Mouse (Mus musculus): ENCODE measurements around the gene Dnajb2. TPM values are rescaled to one million over a fixed set of nuclear protein-coding genes. Genes with fewer than 3 reads are reported as not detected.

Gene Dnajb2
- 5.9 and 9.5 TPM in 2 replicates for total RNA-seq (2017)

DNA sequence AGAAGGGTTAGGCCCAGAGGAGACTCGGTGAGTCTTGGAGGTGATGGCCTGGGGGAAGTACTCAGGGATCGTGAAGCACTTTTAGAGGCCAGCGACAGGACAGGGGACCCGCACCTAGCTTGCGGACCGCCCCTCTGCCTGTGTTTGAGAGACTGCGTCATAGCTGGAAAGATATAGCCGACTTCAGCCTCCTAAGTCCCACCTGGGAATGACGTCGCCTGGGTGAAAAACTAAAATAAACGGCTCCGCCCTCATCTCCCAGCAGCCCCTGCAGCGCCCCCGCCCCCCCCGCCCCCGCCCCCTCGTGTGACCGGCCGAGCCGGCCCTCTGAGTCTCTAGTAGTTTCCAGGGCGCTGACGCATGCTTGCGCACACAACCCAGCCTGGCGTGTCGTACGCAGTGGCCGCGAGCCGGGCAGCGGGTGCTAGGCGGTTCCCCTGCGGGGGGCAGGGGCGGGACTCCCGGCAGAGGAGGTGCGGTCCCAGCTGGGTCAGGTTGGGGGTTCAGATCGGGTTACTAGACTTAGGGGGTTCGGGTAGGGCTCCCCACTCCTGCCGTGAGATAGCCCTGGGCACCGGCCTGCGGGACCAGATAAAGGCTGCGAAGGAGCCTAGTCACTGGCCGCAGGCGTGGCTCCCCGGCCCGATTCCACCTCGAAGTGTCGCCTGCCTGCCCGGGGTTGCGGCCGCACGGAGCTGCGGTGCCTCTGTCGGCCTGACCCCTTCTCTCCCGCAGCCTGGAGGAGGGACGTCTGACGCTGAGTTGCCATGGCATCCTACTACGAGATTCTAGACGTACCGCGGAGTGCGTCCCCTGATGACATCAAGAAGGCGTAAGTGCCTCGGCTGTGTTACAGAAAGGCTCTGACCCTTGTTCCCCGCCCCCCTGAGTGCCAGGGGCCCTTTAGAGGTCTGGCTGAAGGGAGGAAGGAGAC, at the start of gene Dnajb2:
Dnajb2 (plus strand) TSS at position 290 of the 934 bp plus-strand sequence.
- ATAC-seq (replicated peaks; ENCODE audit: low read depth, poor library complexity, severe bottlenecking), result peak; percentile 66

GRCm38 (mm10) chr1:75187126-75187525, 49.1 kb upstream of the Dnajb2 start:
- no peak for ATAC-seq (replicated peaks; ENCODE audit: low read depth, poor library complexity, severe bottlenecking)

DNA sequence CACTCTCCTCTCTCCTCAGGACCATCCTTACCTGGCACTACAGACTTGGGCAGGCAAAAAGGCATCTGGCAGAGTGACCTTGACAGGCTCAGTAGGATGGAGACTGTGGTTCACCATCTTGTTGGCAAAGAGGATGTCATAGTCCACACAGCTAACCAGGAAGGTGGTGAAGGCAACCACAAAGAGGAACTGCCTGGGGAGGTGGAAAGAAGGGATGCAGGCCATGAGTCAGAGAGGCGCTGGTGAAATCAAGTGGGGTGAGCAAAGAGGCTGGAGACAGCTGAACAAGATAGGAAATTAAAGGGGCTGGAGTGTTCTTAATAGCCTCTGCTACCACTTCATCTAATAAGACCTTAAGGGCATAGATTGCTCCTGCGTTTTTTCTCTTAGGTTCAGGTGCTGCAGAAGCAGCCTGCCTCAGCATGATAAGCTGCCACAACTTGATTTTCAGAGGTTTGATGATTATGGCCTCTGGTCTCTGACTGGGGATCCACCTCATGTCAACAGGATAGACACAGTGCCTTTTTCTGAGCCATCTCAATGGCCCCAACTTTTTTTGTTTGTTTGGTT, 48.2 kb upstream of the Dnajb2 start:
- ATAC-seq (replicated peaks; ENCODE audit: low read depth, poor library complexity, severe bottlenecking), result peak; percentile 64

GRCm38 (mm10) chr1:75190577-75190976, 45.6 kb upstream of the Dnajb2 start:
- ATAC-seq (replicated peaks; ENCODE audit: low read depth, poor library complexity, severe bottlenecking), result no peak

- ATAC-seq (replicated peaks; ENCODE audit: low read depth, poor library complexity, severe bottlenecking), result no peak
Measured at GRCm38 (mm10) chr1:75191258-75191621, 45.0 kb upstream of the Dnajb2 start.

DNA sequence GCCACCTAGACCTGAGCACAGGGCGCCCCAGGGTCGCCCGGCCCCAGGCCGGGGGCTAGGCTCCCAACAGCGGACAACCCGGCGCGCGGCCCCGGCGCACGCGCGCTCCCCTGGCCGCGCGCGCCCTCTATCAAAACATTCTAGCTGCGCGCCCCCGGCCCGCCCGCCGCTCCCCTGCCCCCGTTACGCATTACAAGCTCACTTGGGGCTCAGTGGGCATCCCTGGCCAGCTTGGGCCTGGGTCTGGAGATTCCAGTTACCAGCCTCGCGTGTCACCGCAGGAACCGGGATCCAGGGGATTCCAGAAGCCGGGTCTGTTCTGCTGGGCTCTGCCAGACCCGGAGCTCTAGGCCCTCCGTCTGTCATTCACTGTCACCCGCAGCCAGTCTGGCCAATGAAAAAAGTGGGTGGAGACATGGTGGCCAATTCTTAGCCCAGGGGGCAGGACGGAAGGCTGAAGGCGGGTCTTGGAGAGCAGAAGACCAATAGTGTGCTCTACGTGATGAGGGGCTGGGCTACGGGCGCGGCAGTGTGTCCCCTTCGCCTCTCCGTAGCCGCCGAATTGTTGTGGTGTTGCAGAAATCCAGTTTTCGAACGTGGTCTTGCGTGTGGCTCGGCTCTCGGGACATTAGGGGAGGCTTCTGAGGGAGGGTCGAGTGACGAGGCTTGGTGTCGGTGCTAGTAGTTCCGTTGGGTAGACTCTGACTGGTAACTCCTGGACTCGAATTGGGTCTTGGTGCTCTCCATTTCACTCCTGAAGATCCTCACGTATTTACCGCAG, 44.4 kb upstream of the Dnajb2 start, which contains the start of the genes Ankzf1 and Atg9a:
Ankzf1 (plus strand) TSS at position 530 of the 781 bp plus-strand sequence.
Atg9a (minus strand) TSS at position 575 of the 781 bp plus-strand sequence.
- peak; percentile 91 for ATAC-seq (replicated peaks; ENCODE audit: low read depth, poor library complexity, severe bottlenecking)

DNA sequence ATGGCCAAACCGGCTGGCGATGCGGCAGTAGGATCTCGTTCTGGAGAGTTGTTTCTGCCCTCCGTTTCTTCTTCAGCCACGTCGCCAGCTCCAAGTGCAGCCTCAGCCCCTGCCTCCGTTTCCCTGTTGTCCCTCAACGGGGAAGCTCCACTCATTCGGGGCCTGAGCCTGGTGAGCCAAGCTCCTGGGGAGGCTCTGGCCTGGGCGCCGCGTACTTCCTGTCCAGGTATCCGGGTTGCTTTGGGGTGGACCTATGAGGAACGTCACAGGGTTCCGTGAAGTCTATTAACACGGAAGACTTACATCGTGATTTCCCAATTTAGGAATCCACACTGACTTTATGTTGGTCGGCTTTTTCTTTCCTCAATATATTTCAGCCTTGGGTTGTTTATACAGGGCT, 43.8 kb upstream of the Dnajb2 start:
- peak; percentile 45 for ATAC-seq (replicated peaks; ENCODE audit: low read depth, poor library complexity, severe bottlenecking)

DNA sequence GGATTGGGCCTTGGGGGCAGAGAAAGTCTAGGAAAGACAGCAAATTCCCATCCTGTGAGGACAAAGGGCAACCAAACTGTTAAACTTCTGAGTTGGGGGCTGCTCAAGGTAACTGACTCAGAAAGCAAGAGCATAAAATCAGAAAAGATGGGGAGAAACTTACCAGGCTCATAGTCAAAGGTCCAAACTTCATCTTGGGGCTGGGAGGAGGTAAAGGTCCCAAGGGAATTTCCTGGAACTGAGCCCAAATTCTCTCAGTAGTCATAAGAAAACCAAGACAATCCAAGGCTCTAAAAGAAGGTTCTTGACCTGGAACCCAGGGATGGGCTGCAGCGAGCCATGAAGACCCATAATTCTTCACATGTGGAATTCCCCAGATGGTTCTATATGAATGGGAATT, 35.0 kb upstream of the Dnajb2 start:
- no peak for ATAC-seq (replicated peaks; ENCODE audit: low read depth, poor library complexity, severe bottlenecking)

DNA sequence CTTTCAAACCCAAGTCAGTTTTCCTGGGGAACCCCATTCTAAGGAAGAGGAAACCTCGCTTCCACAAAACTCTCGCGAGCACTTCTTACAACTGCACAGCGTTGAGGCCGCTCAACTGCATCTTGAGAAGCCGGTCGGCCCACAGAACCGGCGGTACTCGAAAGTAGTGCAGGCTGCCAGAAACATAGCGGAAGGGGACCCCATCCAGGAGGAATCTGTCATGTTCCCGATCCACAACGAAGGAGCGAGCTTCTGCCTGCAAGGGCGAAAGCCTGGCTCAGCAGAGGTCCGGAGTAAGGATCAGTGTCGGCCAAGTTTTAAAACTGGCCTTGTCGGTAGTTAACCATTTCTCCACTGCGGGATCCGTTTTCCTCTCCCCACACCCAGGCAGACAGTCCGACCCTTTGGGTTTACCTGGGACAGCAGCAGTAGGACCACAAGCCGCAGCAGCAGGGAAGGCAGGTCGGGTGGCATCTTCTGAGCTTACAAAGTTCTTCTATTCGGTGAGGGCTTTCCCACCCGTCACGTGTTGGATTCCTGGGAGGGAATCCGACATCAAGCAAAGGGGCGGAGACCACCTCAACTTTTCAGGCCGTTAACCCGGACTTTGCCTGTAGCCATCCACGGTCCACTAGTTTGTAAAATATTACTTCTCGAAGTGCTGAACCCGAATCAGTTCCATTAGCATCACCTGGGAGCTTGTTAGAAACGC, 27.1 kb upstream of the Dnajb2 start:
- ATAC-seq (replicated peaks; ENCODE audit: low read depth, poor library complexity, severe bottlenecking), result 0 out of 2 replicates have a peak, but pooled peaks have one; percentile 13

DNA sequence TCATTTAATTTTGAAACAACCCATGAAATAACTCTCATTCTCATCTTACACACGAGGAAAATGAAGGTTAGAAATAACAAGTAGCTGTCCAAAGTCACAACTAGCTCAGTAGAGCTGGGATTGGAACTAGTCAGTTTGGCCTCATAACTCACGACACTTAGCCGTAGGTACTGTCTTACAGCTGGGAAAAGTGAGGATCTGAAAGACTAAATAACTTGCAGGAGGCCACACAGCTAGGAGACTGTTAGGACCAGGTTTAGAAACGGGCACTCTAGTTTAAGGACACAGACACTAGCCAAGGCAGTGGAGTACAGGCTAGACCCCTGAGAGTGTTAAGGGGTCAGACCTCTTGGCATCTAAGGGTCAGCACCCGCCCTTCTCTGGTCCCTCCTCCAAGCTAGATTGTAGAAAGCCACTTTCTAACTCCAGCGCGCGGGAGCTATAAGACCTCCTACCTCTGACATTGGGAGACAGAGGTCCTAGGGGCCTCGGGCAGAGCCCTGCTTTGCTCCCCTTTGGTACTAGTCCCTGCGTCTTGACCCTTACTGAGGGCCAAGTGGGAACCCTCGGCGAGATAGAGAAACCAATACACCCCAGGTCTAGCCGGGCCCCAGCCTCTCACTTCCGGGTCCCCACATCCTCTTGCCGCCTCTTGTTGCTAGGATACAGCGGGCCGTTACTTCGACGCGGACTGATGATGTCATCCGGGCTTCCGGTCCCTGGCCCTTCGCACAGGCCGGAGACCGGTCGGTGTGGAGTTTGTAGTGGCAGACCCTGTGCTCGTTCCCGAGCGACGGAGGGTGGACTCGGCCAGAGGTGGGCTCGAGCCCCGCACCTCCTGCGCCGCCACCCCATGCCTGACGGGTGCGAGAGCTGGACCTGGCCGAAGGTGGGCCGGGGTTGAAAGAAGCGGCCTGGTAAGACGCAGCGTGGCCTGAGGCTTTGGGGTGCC, 25.8 kb upstream of the Dnajb2 start, which contains the start of the genes Glb1l and Stk16:
Glb1l (minus strand) TSS at position 678 of the 952 bp plus-strand sequence.
Stk16 (plus strand) TSS at position 703 of the 952 bp plus-strand sequence.
- ATAC-seq (replicated peaks; ENCODE audit: low read depth, poor library complexity, severe bottlenecking), result peak; percentile 67

GRCm38 (mm10) chr1:75211141-75211708, 25.0 kb upstream of the Dnajb2 start:
- no peak for ATAC-seq (replicated peaks; ENCODE audit: low read depth, poor library complexity, severe bottlenecking)

- no peak for ATAC-seq (replicated peaks; ENCODE audit: low read depth, poor library complexity, severe bottlenecking)
Measured at GRCm38 (mm10) chr1:75212542-75212941, 23.7 kb upstream of the Dnajb2 start.

- peak; percentile 69 for ATAC-seq (replicated peaks; ENCODE audit: low read depth, poor library complexity, severe bottlenecking)
Measured at GRCm38 (mm10) chr1:75213096-75213495, 23.1 kb upstream of the Dnajb2 start.

DNA sequence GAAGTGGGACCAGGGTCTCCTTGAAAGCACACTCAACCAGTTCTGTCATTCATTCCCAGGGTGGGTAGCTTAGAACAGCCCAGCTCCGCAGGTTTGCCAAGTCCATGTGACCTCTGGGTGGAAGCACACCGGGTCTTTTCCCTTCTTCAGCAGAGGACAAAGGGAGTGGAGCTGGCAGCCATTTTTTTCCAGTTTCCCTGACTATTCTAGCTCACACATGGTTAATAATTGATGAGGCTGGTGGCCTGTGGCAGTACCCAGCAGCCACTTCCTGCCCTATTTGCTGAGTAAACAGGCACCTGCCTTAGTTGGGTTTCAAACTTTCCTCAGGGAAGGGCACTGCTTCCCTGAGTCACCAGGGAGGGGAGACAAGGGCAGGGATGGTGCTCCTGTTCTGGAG, 21.8 kb upstream of the Dnajb2 start:
- ATAC-seq (replicated peaks; ENCODE audit: low read depth, poor library complexity, severe bottlenecking), result no peak

GRCm38 (mm10) chr1:75214886-75215285, 21.3 kb upstream of the Dnajb2 start:
- ATAC-seq (replicated peaks; ENCODE audit: low read depth, poor library complexity, severe bottlenecking), result no peak

GRCm38 (mm10) chr1:75215785-75216184, 20.4 kb upstream of the Dnajb2 start:
- ATAC-seq (replicated peaks; ENCODE audit: low read depth, poor library complexity, severe bottlenecking), result no peak

DNA sequence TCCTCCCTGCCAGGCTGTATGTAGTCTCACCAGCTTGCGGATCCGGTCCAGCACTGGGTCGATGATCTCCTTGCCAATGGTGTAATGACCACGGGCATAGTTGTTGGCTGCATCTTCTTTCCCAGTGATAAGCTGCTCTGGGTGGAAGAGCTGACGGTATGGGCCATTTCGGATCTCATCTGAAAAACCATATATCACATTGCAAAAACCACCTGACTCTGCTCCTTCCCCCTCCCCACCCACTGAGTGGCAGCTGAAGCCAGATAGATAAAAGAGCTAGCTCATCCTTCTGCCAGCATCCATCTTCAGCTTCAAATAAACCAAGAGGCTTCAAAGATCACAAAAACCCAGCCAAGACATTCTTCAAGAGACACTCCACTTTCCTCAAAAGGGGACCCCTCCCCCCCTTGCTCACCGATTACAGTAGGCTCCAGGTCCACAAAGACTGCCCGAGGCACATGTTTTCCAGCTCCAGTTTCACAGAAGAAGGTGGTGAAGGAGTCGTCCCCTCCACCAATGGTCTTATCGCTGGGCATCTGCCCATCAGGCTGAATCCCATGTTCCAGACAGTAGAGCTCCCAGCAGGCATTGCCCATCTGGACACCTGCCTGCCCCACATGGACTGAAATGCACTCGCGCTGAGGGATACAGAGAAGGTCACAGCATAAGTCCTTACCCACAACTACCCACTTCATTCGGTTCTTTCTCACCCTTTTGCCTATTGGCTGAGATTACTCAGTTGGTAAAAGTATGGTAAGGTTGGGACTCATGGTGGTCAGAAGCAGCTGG, 19.2 kb upstream of the Dnajb2 start:
- no peak for ATAC-seq (replicated peaks; ENCODE audit: low read depth, poor library complexity, severe bottlenecking)

DNA sequence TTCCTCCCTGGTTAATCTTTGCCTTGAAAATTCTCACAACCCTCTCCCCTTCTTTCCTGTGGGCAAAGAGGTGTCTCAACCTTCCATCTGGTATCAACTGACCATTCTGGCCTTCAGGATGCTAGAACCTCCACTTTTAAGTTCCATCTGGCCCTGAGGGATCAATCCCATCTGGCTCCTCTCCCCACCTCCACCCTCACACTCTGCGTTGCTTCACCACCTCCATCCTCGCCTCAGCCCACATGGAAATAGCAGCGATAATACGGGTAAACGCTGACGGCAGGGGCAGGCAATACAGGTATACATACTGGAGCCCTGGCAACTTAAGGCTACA, 18.3 kb upstream of the Dnajb2 start:
- no peak for ATAC-seq (replicated peaks; ENCODE audit: low read depth, poor library complexity, severe bottlenecking)

Measured in common myeloid progenitor, adult 5-6 weeks (primary cell).